Mouse (Mus musculus) embryo, embryonic 9.5 days (tissue): ENCODE results near the gene Ccdc85c.
A peak's percentile ranks its signal among the peaks of the same experiment; 100 is the strongest.

ENCODE experiments used
- DNase-seq: peaks from one replicate; pipeline ENCODE4 v3.0.0-alpha.2; 2017; ENCODE audit errors: extremely low spot score

The Ccdc85c gene

DNA sequence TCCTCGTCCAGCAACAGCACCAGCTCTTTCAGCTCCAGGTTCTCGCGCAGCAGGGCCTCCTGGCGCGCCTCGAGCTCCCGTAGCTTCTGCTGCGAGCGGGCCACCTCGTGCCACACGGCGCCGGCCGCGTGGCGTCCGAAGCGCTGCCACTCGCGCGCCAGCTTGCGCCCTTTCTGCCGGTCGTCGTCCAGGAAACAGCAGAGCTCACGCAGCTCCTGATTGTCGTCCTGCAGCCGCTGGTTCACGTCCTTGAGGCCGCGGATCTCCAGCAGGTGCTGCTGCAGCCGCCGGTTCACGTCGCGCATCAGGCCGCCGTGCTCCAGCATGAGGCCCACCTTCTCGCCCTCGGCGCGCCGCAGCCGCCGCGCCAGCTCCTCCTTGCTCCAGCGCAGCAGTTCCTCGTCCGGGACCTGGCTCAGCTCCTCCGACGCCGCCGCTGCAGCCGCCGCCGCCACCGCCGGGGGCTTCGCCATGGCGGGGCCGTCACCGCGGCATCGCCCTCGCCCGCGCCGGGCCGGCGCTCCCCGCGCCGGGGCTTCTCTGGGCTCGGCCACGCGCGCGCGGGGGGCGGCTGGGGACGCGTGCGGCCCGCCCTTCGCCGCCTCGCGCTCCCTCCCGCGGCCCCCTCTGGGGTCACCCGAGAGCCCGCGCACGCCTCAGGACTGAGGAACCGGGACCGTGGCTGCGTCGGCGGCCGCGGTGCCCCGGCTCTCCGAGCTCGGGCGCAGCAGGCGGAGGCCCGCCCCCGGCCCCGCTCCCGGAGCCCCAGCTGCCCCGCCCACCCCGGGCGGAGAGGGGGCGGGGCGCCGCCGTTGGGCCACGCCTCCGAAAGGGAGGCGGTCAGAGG, at the start of gene Ccdc85c:
Gene Ccdc85c, minus strand, starts transcription at position 765 of the 847 bp plus-strand sequence.
- DNase-seq, result peak; percentile 67

DNA sequence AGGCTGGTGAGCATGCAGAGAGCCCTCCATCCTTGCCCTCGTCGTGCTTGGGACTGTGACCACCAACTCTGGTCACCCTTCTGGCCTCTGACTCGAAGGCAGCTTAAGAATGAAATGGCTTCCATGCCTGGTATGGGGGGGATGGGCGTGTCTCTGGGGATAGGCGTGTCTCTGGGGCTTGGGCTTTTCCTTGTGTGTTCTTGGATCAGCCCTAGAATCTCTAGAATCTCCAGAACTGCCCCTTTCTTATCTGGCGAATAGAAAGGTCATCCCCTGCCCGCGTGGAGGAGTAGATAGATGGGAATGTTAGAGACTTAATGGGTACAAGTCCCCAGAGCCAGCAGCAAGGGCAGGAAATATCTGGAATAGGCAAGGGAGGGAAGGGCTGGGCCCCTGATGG, 44.9 kb upstream of the Ccdc85c start:
- peak; percentile 69 for DNase-seq

DNA sequence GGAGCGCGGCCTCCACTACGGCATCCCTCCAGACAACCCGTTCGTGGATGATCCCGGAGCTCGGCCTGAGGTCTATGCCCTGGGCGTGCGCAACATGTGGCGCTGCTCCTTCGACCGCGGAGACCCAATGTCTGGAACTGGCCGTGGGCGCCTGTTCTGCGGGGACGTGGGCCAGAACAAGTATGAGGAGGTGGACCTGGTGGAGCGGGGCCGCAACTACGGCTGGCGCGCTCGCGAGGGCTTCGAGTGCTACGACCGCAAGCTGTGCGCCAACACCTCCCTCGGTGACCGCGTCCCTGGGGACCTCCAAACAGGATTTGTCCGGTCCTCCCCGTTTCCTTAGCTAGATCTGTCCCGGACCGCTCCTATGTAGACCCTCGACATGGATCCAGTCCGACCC, 43.3 kb upstream of the Ccdc85c start:
- peak; percentile 36 for DNase-seq

DNA sequence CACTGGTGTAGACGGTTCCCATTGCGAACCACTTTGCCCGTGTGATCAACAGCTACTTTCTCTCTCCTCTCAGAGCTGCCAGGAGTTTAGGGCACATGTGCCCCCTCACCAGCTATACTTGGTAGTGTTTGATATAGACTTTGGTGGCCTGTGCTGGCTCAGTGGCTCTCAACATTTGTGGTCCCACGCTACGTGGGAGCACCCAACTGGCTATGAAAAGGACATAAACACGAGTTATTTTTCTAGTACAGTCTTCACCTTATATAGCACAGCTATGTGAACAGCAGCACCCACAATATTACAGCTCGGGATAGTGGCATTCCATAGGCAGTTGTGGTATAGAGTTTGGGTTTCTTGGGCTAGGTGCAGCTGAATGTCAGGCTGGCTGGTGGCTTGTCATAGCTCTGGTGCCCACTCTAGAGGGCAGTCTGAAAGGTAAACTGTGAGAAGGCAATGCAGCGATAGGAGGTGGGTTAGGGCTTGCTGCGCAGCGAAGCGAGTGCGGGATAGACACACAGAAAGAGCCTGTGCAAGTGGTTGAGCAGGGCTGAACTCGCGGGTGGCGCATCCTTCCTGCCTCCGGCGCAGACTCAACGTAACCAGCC, 42.7 kb upstream of the Ccdc85c start:
- no peak for DNase-seq

DNA sequence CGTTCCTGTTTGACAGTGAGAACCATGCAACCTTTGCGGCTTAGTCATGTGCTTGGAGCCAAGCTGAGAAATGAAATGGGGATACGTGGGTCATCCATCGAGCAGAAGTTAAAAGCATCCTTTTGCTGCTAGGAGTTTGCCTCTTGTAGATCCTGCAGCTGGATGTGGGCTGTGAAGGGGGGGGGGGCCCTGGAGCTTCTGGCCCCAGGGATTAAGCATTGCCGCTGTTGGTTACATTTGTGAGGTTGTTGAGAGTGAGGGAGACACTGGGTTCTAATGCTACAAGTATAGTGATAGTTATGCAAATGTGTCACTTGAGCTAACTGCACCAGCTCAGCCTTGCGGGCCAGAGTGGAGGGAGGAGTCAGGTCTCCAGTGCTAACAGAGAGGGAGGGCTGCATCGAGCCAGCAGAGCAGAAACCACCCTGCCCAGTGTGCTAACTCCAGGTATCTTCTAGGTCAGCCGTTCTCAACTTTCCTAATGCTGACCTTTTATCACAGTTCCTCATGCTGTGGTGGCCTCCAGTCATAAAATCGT, 42.0 kb upstream of the Ccdc85c start:
- no peak for DNase-seq

DNA sequence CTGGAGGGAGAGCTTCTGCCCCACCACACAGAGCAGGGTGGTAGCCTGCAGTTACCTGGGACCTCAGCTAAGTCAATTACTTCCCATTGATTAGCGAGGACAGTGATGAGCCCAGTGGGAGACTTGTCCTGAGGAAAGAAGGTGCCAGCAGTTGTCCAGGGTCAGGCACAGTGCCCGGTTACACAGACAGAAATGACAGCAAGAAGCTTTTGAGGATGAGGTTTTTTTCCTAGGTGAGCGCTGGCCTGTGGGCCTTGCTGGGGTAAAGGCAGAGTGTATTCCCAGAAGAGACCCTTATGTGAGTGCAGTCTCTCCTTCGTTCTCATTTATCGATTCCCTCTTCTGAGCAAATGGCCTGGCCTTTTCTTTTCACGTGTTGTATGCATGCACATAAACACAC, 41.4 kb upstream of the Ccdc85c start:
- no peak for DNase-seq

DNA sequence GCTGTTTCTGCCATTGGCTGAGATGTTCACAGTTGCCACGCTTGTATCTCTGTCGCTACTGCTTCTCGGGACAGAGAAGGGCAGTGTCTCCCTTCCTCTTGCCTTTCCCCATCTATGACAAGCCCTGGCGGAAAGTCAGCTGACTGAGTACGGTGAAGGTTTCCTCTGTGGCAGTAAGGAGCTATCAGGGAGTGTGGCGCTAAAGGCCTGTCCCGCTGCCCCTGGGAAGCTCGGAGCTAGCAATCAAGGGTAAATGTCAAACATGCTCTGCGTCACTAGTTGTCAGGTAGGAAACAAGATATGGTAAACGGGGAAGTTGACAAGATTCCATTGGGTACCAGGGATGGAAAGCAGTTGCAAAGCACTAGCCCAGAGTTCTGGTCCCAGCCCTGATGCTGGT, 40.6 kb upstream of the Ccdc85c start:
- no peak for DNase-seq

DNA sequence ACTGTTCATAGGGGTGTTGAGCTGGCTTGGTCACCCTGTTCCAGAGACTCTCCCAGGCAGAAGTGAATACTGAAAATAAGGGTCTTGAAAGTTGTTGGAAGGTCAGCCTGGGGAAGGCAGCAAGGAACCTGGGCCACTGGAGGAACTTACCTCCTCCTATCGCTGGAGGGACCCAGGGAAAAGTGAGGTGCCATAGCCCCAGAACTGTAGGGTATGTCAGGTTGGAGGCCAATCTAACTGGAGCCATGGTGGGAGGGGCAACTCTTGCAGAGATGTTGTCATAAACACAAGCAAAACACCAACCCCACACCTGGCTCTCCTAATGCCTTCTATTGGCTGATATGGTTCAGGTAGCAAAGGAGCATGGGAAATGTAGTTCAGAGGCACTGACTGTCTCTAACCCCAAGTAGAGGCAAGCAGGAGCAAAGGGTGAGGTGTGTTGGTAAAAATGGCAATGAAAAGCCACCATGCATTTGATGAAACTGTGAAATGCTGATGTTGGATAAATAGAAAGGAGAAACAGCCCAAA, 38.1 kb upstream of the Ccdc85c start:
- DNase-seq, result no peak

DNA sequence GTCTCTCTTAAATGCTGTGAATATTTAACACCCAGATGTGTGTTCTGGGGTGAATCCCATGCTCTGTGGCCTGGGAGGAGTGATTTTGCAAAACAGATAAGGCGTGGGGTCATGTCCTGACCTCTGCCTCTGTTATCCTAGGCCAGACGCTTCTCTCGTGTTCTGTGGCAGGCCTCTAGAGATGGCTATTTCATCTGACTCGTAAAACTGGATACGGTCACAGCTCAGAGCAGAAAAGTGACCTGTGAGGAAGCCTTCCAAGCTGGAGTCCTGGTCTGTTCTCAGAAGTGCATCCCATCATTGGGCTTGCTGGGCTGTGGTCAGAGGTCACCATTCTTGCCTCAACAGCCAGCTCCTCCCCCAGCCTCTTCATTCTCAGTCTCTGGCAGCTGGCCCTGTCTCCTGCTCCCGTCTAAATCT, 37.2 kb upstream of the Ccdc85c start:
- no peak for DNase-seq

DNA sequence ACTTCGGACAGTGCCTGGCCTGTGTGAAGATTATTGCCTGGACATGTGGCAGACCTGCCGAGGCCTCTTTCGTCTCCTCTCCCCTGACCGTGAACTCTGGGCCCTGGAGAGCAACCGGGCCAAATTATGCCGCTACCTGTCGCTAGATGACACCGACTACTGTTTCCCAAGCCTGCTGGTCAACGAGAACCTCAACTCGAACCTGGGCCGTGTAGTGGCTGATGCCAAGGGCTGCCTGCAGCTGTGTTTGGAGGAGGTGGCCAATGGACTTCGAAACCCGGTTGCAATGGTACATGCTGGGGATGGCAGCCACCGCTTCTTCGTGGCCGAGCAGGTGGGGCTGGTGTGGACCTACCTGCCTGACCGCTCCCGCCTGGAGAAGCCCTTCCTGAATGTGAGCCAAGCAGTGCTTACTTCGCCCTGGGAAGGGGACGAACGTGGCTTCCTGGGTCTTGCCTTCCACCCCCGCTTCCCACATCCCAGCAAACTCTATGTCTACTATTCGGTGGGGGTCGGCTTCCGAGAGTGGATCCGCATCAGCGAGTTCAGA, 36.6 kb upstream of the Ccdc85c start:
- DNase-seq, result no peak

DNA sequence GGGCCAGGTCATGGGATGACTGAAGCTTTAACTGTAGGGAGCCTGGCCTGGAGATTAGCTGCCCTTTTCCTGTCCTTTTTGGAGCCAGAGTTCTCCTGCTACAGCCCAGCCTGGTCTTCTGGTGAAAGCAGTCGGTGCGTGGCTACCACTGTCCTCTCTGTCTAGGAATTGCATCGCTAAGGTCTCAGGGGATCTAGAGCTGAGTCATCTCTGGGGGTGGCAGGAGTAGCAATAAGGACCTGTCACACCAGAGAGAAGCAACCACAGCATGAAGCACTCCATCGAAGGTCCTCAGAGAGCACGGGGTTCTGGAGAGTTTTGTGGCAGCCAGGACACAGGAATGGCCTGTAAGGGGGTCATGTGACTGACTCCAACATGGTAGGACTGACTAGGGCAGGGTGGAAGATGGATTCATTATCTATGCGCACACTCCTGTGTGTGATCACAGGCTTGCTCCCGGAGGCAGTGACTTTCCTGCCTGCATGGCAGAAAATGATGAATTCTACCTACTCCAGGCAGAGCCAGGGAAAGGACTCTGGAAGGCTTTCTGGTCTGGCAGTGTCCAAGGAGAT, 35.3 kb upstream of the Ccdc85c start:
- DNase-seq, result no peak

DNA sequence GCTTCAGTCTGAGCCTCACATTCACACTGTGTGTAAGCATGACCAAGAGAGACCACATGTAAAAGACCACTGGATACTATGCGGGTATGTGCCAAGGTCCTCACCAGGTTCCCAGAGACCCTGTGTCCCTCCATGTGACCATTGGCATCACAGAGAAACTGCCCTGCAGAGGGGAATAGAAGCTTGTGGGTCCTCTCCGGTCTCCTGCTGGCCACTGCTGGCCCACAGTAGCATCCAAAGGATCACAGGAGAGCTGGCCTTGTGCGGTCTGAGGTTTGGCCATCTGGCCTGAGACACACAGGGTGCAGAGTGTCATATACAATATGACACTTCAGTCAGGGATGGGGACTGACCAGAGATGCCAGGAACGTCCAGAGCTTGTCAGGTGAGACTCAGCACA, 34.8 kb upstream of the Ccdc85c start:
- DNase-seq, result no peak

DNA sequence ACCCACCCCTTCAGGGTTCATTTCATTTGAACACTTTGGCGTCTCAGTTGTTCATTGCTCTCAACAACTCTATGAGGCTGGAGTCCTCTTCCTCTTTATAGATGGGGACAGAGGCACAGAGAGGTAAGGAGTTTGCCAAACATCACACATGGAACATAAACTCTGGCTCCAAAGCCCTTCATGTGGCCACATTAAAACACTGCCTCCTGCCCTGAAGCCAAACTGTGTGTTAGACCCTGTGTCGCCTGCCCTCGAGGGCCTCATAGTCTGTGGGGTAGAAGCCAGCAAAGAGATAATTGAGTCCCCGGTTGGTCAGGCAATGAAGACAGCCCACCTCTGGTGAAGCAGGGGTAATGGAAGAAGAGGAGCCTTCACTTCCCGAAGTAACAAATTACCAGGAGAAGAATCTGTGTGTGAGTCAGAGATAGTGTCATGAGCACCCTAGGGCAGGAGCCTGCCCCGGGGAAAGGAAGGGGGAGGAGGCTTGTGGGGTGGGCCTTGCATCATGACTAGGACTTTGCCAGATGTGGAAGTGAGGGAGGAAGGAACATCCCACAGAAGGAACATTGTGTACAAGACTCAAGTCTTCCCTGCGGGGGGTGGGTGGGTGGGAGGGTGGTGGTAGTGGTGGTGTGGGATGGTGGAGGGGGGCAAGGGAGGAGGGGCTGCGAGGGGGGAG, 34.0 kb upstream of the Ccdc85c start:
- DNase-seq, result no peak

DNA sequence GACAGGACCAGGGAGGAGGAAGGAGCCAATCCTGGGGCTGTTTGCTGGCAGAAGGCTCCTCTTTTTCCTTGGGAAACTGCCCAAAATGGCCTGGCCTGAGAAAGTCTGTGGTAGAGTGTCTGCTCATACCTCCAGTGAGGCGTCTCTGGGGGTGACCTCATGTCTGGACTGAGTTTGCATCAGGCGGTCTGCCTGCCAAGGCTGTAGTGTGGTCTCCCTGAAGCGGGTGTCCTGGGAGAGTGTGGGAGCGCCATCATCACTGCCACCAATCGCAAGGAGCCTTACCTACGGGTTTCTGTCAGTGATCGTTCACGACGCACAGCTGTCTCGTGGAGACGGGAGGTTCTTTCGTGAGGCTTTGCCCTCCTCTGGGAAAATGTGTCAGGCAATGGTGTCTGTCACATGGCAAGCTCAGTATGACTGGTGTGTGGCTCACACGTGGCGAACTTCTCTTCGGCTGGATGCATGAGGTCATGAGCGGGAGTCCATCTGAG, 33.2 kb upstream of the Ccdc85c start:
- no peak for DNase-seq

DNA sequence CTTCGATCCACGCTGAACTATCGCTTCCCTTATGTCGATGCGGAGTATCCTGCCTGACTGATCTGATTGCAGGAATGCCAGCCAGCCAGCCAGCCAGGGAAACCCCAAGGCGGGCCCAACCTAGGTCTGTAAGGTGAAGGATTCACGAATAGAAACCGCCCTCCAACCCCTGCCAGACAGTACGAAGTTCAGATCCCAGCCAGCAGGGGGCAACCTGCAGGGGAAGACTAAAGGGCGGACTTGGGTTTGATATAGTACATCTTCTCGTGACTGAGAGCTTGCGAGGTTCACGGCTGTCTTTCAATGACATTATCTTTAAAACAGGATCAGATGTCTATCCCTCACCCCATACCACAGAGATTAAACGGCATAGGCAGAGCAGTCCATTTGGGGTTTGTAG, 32.3 kb upstream of the Ccdc85c start:
- peak; percentile 73 for DNase-seq

DNA sequence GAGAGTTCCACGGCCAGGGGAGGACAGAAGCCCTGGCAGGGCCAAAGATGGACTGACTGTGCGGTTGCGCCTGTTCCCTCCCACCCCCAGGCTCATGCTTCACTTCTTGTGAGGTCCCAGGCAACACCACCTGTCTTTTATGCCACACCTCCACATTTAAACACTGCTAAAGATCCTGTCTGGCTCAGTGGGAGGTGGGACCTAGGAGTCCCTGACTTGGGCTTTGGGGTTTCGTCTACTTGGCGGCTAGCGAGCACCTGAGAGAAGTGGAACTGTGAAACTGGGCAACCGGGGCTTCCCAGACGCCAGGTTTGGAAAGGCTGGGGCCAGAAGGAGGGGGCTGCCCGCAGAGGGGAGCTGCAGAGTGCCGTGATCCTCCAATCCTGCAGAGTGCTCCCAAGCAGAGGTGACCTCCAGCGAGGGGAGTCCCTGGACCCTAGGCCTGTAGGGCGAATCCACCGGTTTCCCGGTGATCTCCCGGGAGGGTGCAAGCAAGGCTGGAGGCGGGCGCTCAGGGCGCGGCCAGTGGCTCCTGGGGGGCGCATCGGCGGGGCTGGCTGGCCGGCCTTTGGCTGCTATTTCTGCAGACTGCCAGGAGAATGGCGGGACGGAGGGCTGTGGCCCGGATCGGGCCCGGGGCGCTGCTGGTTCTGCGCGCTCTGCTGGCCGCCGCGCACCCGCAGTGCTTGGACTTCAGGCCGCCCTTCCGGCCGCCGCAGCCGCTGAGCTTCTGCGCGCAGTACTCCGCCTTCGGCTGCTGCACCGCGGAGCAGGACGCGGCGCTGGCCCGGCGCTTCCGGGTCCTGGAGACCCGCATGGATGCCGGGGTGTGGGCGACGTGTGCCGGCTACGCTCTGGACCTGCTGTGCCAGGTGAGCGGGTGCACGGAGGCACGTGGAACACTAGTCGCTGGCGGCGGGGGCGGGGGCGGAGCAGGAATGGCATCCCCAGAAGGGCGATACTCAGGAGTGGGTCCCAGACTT, 30.9 kb upstream of the Ccdc85c start, which contains the start of gene Hhipl1:
Gene Hhipl1, plus strand, starts transcription at position 459 of the 983 bp plus-strand sequence.
- peak; percentile 59 for DNase-seq

DNA sequence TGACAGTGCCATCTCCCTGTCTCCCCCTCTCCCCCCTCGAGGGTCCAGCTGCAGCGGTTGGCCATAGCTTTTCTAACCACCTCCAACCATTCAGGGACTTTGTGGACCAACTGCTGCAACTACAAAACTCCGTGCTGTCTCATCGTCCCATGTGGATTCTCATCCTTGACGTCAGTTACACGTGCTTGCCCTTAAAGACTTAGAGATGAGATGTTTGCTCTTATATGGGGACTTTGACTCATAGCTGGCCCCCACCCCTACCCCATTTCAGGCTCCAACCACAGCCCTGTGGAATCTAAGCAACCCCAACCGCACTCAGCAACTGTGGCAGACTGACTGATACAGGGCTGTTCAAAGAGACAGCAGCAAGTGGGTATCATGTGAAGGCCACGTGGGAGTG, 29.9 kb upstream of the Ccdc85c start:
- DNase-seq, result no peak

DNA sequence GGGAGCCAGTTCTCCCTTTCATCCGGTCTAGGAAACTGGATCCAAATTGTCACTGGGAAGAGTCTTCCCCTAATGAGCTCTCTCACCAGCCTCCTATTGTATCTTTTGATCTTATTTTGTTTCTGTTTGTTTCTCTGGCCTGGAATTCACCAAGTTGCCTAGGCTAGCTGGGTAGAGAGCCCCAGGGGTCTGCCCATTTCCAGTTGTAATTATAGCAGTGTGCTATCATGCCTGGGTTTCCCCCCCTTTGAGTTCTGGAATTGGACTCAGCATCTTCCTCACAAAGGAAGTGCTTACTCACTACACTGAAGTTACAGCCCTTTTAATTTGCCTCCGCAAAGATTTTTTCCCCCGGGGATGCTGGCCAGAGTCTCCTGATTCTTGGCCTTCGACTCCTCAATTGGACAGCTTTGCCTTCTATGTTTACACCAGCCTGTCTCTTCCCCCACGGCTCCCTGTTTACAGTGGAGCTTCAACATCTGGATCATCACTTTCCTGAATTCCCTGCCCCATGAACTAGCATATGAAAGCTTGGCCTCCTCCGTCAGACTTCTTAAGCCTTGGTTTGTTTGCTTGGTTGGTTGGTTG, 28.6 kb upstream of the Ccdc85c start:
- no peak for DNase-seq

DNA sequence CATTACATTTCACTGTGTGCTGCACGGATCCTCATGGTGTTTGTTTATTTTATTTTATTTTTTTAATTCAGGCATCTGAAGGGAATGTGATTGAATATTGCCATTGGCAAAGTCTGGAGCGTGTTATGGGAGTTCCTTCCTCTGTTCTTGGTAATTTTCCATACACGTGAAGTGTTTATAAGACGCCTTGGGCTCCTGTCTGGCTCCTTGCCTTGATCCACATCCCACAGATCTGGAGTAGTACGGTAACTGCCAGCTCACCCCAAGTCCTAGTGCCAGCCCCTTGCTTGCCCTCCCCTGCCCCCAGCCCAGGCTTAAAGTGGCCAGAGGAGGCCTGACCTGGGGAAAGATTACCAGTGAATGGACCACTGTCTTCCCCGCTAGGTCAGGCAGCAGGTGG, 25.8 kb upstream of the Ccdc85c start:
- no peak for DNase-seq

DNA sequence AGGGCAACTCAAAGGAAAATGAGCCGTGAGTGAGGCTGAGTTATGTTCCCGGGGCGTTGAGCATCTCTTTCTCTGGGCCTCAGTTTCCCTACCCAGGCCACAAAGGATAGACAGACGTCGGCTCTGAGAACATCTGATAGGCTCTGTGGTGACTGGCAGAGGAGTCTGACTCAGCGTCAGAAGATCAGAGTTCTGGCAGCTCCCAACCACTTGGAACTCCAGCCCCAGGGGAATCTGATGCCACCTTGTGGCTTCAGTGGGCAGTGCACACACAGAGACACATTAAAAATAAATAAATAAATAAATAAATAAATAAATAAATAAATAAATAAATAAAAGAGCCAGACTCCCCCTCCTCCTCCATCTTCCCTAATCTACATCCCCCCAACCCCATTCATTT, 21.8 kb upstream of the Ccdc85c start:
- DNase-seq, result no peak
